Mouse (Mus musculus) testis, postnatal 14 days (tissue): ENCODE measurements around the gene Tmem165.

Source experiments
- DNase-seq: peaks from one replicate; pipeline ENCODE4 v3.0.0; 2021; ENCODE audit warnings: low spot score

The Tmem165 gene

DNA sequence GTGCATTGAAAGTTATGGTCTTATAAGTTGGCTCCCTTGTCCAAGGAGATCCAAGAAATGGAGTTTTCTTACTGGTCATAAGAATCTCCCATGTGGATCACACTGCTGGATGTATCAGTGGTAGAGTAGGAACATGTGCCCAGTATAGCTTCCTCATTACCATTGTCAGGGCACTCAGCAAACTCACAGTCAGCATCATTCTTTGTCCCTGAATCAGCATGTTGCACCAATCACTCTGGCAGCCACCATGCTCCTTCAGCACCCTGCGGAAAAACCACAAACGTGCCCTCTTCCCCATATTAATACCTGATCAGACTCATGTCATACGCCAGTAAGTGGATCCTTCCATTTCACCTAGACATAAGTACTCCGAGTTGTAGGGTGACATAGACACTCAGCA, 8.6 kb upstream of the Tmem165 start:
- no peak for DNase-seq

DNA sequence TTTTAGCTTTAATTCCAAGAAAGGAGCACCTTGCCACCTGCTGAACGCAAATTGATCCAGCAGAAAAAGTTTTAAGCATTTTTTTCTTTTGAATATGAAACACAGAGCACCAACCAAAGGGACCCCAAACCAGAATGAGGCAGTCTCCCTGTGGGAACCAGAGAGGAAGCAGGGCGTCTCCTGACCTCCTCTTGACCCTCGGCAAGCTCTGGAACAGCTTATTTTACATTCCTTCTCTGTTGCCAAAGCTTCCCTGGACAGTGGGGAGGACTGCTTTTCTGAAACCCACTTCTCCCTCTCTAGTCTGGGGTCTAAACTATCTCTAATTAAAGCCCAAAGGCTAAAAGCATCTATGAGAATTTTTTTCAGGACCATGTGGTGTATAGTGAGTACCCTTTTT, 7.3 kb upstream of the Tmem165 start:
- no peak for DNase-seq

DNA sequence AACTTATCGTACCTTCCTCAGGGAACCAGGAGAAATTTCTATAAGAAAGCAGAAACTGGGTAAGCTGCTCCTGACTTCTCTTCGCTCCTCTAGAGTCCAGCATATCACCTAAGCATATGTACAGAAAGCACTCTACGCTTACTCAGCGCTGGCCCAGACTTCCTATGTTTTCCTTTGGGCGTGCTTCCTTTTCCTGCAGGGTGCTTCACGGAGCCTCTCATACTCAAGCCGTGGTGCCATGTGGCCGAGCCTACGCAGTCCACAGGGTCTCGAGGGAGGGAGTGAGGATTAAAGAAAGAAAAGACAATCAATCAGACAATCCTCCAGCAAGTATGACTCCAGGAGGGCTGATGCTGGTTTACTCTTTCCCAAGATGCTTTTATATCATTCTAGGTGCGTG, 6.8 kb upstream of the Tmem165 start:
- no peak for DNase-seq

DNA sequence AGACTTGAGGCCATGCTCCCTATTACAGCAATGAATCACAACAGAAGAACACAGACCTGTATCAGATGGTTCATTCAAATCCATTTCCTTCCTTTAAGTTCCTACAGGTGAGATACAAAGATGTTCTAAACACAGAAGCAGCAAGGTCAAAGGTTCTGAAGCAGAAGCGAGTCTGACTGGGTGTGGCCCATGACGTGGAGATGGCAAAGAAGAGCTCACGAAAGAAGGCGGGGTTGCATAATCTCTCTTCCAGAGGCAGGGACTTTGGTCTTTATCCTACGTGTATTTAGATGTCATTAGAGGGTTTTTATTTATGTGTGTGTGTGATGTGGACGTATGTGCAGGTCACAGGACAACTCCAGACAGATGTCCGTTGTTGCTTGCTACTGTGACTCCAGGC, 6.0 kb upstream of the Tmem165 start:
- DNase-seq = no peak

DNA sequence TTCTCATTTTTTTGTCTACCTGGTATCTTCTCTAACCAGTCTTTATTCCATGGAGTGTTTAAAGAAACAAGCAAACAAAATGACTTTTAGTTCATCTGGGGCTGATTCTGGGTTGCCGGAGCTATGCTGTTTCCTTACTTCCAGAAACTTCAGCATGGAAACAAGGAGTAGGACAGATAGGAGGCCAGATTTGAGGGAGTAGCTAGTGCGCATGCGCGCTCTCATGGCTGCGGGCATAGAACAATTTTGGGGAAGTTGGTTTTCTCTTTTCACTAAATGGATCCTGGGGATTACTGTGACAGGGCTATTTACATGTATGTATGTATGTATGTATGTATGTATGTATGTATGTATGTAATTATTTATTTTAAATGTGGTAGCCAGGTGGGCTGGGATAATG, 4.5 kb upstream of the Tmem165 start:
- no peak for DNase-seq

DNA sequence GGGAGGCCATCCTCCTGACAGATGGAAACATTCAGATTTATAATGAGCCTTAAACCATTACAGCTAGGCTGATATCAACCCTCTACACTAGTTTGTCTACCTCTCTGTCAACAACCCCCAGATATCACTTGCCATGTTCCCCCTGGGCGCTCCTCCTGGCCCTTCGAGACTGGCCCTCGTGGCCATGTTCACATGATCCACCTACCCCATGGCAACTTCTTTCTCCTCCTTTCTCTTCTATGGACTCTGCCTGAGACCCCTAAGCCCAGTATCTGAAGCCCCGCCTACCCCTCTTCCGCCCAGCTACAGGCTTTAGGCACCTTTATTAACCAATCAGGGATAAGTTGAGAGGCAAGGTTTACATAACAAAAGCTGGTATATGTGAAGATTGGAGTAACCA, 3.9 kb upstream of the Tmem165 start:
- no peak for DNase-seq

DNA sequence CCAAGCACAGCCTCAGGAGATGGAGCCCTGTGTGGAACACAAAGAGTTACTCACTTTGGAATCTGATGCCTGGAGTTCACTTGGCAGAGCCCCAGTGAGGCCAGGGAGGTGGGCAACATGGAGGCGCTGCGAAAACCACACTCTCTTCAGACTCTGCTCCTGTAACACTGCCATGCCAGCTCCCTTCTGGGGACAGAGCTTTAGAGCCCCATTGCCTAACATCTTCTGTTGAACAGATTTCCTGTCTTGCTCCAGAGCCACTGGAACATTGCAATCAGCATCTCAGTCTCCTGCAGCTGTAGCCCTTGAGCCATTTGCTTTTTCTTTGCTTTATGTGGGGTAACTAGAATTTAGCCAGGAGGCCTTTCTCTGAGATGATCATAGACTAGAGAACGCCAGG, 1.4 kb upstream of the Tmem165 start:
- no peak for DNase-seq

DNA sequence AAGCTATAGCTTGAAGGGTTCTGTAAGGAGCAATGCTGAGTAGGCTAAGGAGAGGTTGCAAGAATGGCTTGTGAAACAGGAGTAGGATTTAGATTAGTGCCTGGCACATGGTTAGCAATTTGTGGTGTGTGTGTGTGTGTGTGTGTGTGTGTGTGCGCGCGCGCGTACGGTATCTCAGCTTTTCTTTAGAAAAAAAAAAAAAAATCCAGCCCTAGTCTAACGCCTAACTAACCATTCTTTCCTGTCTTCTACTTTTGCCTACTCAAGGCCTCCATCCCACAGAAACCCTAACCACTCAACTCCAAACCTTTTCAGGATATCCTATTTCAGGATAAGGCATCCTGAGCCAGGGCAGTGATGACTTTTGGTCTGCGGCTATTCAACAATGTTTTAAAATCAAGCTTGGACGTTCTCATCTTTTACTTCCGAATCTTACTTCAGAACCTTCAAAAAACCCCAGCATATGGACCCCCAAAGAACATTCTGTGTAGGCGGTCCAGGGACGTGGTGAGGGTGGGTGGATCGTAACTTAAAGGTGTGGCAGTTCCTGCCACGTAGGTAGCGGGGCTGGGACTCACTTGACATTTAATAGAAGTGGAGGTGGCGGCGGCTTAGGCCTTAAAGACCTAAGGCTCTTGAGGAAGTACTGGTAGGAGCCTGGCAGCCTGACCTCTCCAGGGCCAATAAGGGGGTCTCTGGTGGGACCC, 484 bp upstream of the Tmem165 start:
- DNase-seq = no peak

DNA sequence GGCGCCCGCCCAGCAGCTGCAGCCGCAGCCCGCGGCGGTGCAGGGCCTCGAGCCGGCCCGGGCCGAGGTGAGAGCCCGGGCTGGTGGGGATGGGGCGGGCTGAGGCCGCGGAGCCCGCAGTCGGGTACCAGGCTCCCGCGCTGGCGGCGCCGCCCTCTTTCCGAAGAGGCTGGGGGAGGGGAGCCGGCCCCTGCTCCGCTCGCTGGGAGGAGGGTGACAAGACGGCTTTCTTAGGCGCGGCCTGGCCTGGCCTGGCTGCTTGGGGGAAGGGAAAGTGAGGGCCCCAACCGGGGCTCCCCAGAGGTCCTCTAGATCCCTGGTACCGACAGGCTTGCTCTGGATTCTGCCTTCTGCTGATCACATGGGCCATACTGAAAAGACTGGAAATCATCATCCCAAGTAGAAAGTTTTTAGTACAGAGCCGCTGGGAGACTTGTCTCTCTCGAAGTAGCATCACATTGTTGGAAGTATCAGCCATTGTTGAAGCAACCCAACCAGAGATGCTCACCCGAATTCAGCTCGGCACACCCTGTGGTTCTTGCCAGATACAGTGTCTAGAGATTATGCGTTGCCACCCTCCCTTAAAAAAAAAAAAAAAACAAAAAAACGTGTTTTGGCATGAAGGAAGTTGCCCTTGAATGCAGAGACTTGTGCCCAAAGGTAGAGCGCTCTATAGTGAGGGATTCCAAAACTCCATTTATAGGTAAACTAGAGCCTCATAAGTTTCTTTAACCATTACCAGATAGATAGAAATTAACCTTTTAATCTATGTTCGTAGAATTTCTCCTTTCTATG, 803 bp downstream of the Tmem165 start:
- peak; percentile 82 for DNase-seq

DNA sequence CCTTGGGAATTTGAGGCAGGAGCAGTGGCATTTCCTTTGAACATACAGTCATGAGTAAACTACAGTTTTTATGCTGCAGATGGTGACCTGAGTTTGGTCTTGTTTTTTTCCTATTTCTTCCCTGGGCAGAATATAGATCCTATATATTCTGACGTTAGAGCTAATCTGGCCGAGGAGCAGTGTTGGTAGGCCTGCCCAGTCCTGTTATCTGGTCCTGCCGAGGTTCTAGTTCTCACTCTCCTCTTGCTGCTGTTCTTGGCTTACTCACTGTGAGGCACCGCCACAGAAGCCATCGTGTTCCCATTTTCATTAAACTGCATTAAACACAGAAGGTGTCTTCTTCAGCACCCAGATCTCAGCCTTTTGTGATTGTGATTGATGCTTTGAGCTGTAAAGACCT, 4.2 kb downstream of the Tmem165 start:
- DNase-seq = no peak

DNA sequence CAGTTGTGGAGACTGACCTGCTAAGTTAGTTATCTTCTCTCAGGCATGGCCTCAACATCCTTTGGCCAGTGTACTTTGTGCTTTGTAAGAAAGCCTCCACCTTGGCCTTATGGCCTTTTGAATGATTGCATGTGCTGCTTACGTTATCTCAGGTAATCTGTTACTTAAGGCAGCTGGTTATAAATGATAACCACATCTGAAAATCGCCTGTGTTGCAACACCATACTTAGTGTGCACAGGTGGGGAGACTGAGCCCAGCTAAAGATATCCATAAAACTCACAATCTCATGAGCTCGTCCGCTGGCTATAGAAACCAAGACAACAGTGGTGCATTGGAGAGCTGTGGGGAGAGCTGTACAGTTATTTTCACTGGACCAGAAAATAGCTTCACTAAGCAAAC, 6.9 kb downstream of the Tmem165 start:
- no peak for DNase-seq

DNA sequence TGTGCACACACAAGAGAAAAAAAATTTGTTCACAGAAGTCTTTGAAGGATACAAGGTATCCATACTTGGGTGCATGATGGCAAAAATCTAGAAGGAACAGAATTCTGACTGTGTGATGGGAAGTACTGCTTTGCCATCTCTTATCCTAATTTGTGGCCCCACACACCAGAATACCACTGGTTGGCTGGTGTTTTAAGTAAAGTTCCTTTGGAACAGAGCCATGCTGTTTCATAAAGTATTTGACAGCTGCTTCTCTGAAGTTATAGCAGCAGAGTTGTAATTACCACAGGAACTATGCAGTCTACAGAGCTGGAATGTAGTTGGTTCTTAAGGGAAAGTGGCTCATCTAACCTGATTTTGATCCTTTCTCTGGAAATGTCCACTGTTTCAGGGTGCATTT, 9.4 kb downstream of the Tmem165 start:
- DNase-seq = no peak

DNA sequence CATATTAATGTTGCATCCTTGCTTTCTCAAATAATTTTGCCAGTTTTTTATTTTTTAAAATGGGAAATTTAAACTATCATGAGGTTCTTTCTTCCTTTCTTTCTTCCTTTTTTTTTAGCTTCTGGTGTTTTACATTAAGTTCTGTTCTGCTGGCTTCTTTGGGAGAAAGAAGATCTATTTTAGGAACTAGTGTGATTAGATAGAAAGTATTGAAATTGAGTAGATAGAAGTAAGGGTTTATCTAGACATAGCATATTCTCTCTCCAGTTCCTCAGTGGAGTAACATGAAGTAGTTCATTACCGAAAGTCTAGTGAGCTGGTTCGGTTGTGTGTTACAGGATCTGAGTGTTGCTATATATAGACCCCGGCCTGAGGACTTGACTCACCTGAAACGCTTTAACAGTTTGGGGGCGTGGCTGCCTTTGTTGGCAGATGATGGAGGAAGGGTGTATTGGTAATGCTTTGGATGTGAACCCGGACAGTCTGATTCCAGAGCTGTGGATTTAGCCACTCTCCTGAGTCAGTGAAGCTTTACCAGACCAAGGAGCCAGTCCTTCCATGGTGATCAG, 10.8 kb downstream of the Tmem165 start:
- no peak for DNase-seq

DNA sequence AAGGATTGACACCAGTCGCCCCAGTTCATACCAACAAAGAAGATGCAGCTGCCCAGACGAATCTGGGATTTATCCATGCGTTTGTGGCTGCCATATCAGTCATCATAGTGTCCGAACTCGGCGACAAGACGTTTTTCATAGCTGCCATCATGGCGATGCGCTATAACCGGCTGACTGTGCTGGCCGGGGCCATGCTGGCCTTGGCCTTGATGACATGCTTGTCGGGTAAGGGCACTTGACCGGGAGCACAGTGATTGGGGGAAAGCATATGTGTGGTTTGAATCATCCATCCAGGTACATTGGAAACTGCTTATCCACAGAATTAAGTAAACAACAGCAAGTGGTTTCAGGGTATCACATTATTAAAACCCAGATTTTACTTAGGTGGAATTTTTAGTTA, 15.7 kb downstream of the Tmem165 start:
- no peak for DNase-seq

DNA sequence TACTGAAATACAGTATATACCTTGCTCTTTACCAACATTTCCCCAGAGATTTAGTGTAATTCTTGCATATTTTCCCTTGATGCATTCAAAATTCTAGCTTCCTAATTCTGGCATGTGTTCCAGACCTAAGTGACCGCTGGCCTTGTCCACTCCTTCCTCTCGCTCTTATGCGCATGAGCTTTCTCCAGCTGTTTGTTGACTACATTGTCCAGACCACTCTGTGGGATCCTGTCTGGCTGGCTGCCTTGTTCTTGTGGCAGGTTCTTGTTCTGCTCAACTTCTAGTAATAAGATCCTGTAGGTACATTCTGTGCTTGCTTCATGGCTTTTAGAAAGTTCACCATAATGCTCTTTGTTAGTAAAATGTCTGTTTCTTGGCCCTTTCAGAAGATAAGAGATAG, 19.5 kb downstream of the Tmem165 start:
- DNase-seq = no peak

DNA sequence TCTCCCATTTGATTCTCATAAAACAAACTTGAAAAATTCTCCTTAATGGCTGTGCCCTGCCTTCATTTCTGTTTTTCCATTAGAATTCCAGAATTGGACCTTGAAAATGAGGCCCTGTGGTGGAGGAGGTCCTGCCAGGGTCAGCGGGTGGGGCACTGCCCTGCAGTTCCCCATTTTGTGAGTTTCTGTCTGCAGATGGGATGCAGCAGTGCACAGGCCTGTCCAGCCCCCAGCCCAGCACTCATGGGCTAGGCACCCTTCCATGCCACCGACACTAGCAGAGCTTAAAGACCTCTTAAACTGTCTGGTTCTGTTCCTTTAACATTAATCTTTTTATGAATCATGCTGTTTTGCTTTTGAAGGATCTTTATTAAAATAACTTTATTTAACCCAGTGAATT, 22.2 kb downstream of the Tmem165 start:
- no peak for DNase-seq

DNA sequence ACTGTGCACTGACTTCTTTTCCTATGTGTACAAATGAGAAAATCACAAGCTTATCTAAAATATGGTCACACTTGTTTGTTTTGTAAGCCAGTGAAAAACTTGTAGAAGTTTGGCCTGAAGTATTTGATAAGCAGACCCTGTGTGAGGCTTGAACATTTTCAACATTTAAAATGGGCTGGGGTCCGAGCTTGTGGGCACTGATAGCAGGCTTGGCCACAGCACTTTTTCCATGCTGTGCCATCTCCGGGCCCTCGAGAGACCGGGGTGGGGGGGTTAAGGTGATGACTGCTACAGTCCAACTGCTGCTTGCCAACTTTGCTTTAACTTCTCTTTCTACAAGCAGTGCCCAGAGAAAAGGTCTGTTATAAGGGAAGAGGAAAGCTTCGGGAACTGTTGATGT, 24.4 kb downstream of the Tmem165 start:
- no peak for DNase-seq

DNA sequence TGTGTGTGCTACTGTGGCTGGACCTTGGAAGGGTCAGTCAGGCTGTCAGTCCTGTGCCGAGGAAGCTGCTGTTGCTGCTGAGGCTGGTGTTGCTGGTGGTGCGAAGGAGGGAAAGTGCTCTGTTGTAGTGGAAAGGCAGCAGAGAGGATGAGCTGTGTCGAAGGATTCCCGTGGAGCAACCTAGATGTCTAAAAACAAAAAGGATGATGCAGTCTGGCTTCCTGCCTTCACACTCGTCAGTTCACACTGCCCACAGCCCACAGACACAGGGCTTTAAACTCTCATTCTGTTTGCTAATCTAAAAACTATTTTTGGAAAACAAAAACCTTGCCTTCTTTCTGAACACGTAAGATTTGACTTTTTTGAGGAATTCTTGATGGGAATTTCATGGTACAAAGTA, 33.0 kb downstream of the Tmem165 start:
- DNase-seq = no peak

DNA sequence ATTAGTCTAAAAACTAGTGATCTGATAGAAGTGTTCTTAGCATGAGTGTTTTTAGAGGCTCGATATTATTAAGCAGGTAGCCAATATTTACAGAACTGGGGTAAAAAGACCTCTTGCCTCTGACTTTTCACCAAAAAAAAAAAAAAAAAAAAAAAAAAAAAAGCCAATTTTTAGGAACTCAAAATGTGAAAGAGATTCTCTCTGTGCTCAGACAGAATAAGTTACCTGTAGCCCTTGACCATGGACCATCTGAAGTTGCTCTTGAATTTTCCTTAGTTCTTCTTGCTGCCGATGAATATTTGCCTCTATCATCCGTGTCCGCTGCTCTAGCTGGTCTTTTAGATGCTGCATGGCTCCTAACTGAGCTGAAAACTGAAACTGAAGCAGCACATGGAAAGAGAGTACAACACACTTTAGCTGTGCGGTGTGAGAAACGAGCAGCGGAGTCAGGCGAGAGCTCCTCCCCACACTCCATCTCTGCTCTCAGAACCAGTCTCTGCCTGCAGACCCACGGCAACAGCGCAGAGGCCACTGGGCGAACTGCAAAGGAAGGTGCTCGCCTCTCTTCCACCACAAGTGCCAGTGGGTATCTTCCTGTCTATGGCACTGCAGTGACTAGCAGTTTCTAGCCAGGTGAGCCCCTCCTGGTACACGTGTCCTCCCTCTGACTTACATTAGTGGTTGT, 47.6 kb downstream of the Tmem165 start:
- no peak for DNase-seq

DNA sequence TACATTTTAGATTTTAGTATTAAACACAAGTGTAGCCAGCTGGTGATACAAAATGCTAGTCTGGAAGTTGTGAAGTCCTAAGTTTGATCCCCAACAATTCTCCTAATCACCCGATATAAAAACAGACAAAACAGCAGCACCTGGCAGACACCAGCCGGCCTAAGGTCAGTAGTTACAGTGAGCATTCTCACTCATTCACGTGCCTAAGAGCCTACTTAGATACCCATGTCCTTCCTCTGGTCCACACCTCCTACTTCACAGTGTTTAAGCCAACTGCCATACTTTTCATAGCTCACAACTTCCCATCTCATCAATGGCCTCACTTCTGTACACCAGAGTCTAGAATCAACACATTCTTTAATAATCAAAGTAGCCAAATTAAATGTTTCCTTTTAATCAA, 59.6 kb downstream of the Tmem165 start:
- no peak for DNase-seq

DNA sequence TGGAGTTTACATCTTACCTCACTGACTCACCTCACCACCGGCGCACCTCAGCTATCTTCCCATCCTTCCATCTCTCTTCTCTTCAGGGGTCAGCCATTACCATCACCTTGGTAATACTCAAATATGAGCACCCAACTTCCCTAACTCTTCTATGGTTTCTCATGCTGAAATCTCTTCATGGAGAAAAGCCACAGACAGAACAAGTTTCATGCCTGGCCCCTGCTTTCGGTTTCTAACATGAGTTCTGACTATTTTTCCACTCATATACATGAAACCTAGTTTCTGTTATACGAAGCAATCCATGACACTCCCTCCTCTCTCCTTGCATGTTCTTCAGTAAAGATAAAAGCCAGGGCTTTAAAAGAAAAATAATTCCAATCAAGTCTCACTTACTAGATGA, 60.2 kb downstream of the Tmem165 start:
- DNase-seq = no peak

DNA sequence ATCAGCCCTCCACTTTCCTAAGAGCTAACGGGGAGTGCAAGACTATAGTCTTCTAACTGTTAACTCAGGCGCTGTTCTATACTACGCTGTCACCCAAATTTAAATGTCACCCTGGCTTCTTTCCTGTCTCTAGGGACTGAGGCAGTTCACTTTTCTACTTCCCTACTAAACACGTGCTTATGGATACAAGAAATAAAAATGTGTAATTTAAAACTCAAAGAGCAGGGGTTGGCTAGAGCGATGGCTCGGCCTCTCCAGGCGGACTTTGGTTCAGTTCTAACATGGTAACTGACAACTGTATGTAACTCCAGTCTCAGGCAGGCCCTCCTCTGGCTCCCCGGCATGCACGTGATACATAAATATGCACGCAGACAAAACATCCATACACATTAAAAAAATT, 60.8 kb downstream of the Tmem165 start:
- DNase-seq = no peak

DNA sequence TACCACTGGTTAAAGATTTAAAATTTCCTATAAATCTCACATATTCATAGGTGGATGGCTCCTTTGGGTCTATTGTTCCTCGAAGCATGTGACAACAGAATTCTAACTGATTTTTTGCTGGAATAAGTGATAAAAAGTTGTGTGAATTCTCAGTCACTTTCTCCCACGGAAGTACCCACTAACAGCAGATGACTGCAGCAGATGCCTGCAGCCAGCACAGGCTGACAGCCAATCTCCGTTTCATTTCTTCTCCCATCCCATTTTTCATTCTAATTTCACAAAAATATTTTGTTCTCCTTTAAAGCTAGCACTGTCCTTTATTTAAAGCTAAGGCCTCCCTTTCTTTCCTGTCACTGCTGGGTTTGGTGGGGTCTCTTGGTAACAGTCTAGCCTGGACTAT, 61.7 kb downstream of the Tmem165 start:
- DNase-seq = no peak
